Mouse (Mus musculus) lung, postnatal 10 days (tissue): ENCODE results near the gene Aldh1l1.

Source experiments
- DNase-seq: peaks from one replicate; pipeline ENCODE4 v3.0.0; 2021

The Aldh1l1 gene

GRCm38 (mm10) chr6:90486176-90486921 is at the start of gene Aldh1l1:
TSS of gene Aldh1l1 (plus strand) at chr6:90486427.
- DNase-seq, result no peak

- no peak for DNase-seq
Measured at GRCm38 (mm10) chr6:90437041-90437440, 49.2 kb upstream of the Aldh1l1 start.

DNA sequence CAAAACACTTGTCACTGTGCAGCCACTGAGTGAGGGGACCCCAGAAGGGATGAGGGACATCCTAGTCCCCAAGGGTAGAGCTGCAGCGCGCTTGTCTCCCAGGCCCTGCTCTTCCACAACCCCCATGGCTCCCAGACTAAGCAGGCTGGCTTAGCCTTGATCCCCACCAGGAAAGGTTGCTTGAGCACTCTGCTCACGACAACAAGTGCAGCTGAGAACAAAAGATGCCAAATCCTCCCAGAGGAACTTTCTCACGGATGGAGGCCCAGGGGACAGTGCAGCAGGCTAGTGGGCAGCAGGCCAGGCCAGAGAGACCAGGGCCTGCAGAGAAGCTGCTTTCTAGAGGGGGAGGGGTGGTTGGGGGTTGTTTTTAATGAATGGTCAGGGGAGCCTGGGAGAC is 39.3 kb upstream of the Aldh1l1 start:
- no peak for DNase-seq

DNA sequence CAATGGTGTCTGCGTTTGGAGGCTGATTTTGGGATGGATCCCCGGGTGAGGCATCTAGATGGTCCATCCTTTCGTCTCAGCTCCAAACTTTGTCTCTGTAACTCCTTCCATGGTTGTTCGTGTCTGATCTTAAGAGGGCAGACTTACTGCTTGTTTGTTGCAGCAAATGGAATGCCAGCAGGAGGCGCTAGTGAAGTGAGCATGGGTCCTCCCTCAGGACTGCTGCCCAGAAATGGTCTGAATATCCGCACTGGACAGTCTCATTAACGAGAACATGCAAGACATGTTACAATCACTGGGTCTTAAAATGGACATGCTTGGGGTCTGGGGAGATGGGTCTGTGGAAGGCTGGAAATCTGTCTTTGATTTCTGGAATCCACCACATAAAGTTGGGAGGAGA is 36.0 kb upstream of the Aldh1l1 start:
- peak; percentile 94 for DNase-seq

DNA sequence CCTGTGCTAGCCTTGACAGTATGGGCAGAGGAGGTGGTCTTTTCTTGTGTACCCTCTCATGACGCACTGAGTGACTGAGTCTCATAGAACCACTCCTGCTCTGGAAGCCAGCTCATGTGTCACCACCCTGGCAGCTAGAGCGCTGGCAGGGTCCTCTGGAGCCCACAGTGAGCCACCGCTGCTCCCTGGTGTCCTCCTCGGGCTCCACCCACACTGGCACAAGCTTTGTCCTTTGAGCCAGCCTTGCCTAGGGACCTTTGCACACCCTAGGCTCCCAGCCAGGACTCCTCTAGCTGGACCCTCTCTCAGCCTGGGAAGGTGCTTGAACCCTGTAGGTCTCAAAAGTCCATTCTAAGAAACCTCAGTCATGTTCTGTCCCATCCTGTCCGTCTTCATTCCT is 35.5 kb upstream of the Aldh1l1 start:
- DNase-seq, result peak; percentile 77

DNA sequence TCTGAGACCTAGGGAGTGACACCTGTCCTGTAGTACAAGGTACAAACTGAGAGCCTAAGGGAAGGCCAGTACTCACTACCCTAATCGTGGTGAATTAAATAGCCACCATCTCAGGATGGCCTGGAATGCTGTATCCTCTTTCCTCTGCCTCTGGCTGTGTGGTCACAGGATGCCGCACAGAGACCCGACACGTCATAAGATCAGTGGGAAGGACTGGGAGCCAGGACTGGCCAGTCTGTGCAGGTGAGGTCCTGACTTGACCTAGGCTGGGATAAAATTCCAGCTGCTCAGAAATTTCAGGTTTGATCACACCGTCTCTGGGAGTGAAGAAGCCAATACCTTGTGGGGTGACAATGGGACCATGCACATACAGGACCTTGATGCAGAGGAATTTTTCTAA is 34.7 kb upstream of the Aldh1l1 start:
- no peak for DNase-seq

DNA sequence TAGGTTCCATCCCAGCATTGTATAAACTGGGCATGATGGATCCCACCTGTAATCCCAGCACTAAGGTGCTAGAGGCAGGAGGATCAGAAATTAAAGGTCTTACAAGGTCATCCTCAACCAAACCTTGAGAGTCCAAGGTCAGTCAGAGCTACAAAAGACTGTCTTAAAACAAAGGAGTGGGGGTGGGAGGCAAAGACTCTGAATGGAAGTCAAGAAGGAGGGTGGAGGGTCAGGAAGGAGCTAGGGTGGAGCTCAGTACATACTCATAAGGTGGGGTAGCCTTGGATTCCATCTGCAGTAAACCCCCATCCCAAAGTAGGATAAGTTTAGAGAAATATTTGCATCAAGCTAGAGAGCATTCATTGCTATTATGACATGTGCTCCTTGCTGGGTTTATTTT is 33.6 kb upstream of the Aldh1l1 start:
- no peak for DNase-seq

- DNase-seq, result no peak
Measured at GRCm38 (mm10) chr6:90453751-90454150, 32.5 kb upstream of the Aldh1l1 start.

DNA sequence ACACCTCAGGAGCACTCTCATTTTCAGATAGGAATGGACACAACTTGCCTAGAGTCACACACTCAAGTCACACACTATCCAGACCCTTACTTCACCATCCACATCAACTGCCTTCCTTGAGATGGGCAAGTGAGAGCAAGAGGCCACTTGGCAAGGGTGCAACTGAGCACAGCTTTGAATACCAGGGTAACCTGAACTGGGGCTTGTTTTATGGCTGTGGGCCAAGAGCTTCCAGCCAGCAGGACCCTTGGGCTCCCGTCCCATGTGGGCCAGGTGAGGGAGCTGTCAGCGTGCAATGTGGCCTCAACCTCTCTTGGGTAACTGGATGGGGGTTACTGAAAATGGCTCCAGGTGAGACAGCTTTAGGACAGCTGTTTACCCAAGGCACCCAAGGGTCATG is 28.8 kb upstream of the Aldh1l1 start:
- DNase-seq, result no peak

DNA sequence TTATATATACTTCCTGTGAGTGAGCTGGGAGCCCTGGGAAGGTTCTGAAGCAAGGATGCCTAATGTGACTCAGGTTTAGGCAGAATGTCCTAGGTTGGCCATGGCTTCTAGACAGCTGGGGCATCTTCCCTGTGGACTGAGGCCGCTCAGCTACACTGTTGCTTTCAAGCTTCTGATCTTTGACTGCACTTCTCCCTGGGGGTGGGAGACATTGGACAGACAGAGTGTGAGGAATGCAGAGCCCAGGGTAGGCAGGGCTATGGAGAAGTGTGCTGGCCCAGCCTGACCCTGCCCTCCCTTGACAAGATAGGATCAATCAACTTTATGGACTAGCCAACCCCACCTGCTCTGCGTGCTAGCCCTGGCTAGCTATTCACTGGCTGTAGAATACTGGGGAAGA is 25.0 kb upstream of the Aldh1l1 start:
- DNase-seq, result no peak

GRCm38 (mm10) chr6:90461771-90462170 is 24.5 kb upstream of the Aldh1l1 start:
- no peak for DNase-seq

DNA sequence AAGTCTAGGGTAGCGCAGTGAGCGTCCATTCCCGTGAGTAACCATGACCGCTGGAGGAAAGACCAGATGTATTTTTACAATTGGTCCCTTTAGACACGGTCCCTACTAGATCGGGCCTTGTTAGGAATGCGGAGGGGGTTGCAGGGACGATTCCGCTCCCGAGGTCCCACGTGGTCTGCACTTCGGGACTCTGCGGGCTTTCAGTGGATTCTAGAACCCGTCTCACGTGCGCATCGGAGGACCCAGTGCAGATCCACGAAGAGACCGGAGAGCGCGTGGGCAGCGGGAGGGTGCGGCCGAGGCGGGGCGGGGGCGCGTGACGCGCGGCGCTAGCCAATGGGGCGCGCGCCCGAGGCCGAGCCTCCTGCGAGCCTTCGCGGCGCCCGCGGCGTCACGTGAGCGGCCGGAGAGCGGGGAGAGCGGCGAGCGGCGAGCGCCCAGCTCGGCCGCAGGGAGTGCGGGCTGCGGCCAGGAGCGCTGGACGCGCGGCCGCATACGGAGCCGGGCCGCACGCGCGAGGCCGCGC is 24.0 kb upstream of the Aldh1l1 start, which contains the start of gene Klf15:
Gene Klf15, plus strand, starts transcription at position 396 of the 526 bp plus-strand sequence.
- peak; percentile 83 for DNase-seq

DNA sequence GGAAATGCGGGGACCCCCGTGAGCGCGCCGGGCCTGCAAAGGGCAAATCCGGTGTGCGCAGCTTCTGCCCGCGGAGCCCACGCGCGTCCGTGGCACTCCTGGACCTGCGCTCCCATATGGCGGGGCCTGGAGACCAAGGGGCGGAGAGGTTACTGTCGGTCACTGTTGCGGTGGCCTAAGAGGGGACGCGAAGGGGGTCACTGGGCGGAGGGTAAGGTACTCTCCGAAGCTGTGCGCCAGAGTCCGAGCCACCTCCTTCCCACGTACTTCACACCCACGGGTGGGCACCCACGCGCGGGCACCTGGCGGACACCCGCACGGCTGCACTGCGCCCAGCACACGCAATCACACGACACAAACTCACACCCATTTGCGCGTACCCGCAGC is 23.4 kb upstream of the Aldh1l1 start:
- peak; percentile 40 for DNase-seq

DNA sequence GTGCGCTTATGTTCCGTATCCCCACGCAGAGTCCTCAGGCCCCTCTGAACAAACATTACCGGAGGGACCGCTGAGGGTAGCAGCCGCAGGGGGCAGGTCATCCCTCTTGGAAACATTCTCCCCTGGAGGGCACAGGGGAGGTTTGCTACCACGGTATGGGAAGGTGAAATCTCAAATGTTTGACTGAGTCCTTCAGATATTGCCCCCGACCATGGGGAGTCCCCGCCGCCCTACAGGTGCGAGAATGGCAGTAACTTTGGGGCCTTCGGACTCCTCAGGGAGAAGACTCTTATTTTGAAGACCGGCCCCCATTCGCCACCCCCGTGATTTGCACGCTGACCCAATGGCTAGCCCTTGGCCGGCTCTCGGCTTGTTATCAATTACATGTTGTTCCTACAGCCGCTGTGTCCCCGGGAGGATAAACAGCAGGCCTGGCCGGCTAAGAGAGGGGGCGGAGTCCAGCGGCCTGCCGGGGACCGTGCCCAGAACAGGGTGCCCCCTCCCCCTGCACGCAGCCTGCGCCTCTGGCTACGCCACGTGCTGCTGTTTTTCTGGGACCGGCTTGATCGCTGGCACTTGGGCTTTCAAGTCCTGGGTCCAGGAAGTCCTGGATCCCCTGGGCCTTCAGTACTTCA is 22.9 kb upstream of the Aldh1l1 start:
- DNase-seq, result peak; percentile 96

DNA sequence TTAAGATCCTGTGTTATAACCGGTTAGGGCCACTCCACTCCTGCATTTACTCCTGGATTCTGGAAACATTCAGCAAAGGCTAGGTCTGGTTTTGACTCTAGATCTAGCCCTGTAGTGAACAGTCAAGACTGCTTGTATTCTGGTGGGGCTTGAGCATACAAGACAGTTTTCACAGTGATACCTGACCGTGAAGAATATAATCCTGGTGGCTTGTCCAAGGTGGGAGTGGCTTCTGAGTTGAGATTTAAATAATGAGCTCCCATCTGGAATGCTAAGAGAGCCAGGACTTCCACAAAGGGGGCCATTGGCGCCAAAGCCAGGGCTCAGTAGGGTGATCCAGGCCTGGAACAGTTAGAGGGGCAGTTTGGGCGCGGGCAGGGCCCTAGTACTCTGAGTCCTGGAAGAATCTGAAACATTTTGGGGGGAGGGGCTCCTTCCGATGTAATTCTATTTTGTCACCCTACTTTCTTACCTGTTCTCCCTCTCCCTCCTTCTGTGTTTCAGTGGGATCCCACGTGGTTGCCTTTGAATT is 22.3 kb upstream of the Aldh1l1 start:
- DNase-seq, result peak; percentile 22

GRCm38 (mm10) chr6:90465028-90465640 is 21.1 kb upstream of the Aldh1l1 start:
- DNase-seq, result no peak

DNA sequence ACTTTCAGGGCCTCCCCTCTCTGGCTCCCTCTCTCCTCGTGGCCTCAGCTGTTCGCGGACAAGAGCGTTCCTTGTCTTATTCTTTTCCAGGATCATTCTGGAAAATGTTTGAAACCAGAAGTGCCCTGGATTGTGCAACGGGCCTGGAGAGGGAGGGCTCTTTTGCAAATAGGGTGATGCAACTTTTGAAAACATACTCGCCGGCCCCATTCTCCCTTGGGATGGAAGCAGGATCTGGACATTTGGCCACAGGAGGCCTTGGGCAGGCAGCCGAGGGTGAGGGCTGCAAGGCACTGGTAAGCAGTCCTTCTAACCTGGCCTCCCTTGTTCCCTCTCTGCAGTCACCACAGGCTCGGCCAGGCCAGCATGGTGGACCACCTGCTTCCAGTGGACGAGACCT is 20.1 kb upstream of the Aldh1l1 start:
- DNase-seq, result peak; percentile 80

DNA sequence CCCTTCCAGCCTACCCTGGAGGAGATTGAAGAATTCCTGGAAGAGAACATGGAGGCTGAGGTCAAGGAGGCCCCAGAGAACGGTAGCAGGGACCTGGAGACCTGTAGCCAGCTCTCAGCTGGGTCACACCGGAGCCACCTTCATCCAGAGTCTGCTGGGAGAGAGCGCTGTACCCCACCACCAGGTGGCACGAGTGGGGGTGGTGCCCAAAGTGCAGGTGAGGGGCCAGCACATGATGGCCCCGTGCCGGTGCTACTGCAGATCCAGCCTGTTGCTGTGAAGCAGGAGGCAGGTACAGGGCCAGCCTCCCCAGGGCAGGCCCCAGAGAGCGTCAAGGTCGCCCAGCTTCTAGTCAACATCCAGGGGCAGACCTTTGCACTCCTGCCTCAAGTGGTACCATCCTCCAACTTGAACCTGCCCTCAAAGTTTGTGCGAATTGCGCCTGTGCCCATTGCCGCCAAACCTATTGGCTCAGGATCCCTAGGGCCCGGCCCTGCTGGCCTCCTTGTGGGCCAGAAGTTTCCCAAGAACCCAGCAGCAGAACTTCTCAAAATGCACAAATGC is 19.3 kb upstream of the Aldh1l1 start:
- DNase-seq, result no peak

- no peak for DNase-seq
Measured at GRCm38 (mm10) chr6:90468216-90468615, 18.0 kb upstream of the Aldh1l1 start.

GRCm38 (mm10) chr6:90469041-90469440 is 17.2 kb upstream of the Aldh1l1 start:
- no peak for DNase-seq

- DNase-seq, result no peak
Measured at GRCm38 (mm10) chr6:90470255-90470654, 16.0 kb upstream of the Aldh1l1 start.

DNA sequence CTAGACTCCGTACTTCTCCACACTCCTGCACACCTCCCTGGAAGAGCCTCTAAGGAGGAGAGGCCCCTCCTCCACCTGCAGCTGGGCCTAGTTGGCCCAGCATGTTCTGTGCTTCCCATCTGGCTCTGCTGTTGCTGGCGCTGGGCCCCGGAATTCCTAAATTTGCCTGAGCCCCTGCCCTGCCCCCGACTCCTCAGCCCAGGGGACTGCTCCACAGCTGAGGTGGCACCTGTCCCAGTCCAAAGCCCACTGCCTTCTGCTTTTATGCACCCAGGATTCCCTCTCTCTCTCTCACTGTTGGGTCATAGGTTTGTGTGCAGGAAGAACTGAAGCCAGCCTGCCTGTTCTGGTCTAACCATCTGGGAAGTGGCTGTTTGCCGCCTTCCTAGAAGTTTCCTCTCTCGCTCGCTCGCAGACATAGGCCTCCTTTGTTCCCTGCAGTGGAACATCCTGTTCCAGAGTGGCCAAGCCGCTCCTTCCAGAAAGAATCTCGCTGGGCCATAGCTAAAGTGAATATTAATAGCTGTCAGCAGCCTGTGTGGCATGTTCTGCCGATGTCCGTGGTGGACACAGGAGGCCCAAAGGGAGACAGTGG is 15.2 kb upstream of the Aldh1l1 start:
- peak; percentile 73 for DNase-seq

DNA sequence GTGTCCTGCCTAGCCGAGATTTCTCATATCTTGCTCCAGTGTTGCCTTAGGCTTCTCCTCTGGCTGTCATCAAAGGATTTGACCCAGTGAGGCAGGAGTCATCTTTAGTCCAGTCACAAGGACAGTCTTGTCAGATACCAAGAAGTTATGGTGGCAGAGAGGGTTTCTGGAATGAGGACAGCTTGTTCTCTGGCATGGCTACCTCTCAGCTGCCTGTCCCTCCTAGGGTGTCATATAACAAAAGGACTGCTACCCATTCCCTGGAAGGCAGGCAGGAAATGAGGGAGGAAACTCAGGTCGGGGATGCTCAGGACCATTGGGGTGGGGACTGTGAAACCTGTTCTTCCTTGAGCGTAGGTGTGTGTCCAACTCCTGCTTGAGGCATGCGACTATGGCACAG is 14.1 kb upstream of the Aldh1l1 start:
- no peak for DNase-seq
